Mouse (Mus musculus) stomach, postnatal 0 days (tissue): ENCODE results near the gene Taf11.

Experiments
- CTCF ChIP-seq: IDR thresholded peaks from 2 replicates; pipeline ENCODE4 v1.5.1; 2016; ENCODE audit warnings: antibody characterized with exemption, low read depth, mild to moderate bottlenecking, moderate library complexity
- EP300 ChIP-seq: optimal IDR thresholded peaks from 2 replicates; pipeline ENCODE3; 2016; ENCODE audit warnings: antibody characterized with exemption

- TF ChIP-seq CTCF = no peak
- no peak for TF ChIP-seq EP300
These were observed 5.1 kb upstream of the Taf11 start for GRCm38 (mm10) chr17:27914742-27915141.
